Mouse (Mus musculus) right cerebral cortex, adult 18-20 months (tissue): ENCODE results near the gene Nit2.
"Not testable (repeated sequence)": the region's sequence is repeated elsewhere in the genome, so short reads cannot be mapped to it uniquely, and the experiment has no call there.

Source experiments
- DNase-seq: peaks from one replicate; pipeline ENCODE4 v3.0.0; 2022; ENCODE audit warnings: mixed read lengths

Gene Nit2

DNA sequence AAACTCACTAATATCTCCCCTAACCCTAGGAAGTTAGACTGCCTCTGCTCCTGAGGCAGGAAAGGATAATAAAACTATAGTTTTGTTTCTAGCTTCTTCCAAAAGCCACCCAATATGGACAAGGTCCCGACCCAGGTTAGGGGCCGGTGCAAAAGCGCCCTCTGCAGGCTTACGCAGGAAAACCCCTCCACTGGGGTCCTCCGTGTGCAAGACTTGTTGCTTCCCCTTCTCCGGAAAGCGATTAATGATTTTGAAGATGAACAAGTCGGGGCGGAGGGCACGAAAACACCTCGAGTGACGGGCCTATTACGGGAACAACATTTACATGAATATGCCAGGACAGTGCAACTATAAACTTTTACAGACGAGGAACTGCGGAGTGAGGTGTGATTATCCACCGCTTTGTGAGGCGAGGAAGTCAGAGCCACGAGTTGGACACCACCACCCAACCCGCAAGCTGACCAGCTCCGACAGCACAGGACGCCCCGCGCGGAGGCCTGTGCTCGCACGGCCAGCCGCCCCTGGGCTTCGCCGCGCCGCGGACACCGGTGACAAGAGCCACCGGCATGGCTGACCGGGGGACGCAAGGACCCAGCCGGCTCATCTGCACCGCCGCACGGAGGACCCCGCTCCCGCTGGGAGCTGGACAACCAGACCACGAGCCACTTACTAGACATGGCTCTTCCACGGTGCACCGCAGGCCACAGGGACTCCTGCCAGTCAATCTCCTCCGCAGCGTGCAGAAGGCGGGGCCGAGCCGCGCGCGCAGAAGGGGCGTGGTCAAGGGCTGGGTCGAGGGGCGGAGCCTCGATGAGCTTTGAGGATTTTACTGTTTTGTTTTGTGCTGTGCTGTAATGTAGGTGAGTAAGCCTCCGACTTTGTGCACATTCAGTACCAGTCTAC is at the start of gene Nit2:
Nit2 (minus strand) TSS at position 731 of the 903 bp plus-strand sequence.
- peak; percentile 94 for DNase-seq

DNA sequence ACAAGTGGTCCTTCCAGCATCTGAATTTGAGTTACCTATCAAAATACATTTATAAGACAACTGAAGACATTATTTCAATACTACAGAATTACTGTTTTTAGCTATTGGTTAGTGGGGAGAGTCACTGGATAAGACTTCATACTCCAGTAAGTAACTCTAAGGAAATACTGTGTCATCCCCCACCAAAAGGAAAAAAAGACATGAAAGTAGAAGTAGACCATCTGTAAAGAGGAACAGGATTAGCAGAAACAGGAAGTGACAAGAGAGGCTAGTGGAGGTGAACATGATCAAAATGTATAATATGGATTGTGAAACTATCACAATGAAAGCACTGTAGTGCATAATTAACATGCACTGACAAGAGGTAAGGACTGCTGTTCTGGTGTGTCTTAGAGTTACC is 48.8 kb upstream of the Nit2 start:
- no peak for DNase-seq

DNA sequence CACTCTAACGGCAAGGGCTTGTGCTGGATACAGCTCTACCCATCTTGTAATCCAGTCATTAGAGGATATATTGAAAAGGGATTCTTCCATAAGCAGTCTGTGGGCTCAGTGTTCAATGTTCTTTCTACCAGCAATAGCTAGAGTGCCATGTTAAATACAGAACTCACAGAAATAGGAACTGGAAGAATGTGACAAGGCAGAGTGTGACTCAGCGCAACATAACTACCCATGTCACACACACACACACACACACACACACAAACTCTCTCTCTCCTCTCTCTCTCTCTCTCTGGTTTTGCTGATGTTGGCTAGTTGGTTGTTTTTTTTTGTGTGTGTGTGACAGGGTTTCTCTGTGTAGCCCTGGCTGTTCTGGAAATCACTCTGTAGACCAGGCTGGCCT is 43.9 kb upstream of the Nit2 start:
- no peak for DNase-seq

DNA sequence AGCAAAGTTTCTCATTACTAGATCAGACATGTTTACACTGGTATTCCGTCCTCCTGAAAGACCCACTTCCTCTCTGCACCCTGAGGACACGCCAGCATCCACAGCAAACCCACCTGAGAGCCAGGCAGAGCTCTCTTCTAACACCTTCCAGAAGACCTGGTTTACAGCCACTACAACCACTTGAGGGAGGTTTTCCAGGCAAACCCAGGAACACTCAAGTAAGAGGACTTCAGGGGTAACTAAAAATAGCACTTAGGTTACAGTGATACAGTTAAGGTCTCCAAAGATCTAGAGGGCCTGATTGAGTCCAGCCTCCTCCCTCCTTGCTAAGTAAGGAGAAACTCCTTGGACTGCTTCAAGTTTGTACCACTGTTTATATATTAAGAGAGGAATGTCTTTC is 41.2 kb upstream of the Nit2 start:
- no peak for DNase-seq

DNA sequence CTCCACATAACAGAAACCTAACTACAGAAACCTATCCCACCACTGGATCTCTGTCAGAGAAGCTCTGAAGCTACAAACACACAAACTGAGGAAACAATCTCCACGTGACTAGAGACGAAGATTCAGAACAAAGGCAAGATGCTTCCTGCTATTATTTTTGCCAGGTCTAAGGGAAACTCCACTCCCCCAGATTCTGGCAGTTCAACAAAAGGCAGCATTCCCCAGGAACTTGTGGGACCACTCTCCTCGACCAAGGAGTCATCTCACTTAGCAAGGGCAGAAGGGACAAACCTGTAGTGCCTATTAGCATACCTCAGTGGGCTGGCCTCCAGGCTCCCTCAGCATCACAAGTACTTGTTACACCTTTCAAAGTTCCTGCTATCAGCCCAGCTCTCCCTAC is 30.1 kb upstream of the Nit2 start:
- DNase-seq, result no peak

DNA sequence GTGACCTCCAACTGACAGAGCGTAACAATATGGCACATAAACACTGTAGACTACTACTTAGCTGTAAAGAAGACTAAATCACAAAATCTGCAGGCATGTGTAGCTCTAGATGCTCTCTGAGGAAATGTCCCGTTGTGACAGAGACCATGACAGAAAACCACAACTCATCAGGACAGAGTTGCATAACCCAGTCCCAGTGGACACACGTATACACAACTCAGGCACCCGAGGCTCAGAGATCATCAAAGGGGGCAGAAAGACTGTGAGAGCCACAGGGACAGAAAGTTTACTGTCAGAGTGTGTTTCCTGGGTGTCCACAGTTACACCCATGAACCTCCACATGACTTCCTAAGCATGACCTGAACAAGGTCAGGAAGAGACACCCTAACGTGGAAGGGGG is 29.4 kb upstream of the Nit2 start:
- no peak for DNase-seq

DNA sequence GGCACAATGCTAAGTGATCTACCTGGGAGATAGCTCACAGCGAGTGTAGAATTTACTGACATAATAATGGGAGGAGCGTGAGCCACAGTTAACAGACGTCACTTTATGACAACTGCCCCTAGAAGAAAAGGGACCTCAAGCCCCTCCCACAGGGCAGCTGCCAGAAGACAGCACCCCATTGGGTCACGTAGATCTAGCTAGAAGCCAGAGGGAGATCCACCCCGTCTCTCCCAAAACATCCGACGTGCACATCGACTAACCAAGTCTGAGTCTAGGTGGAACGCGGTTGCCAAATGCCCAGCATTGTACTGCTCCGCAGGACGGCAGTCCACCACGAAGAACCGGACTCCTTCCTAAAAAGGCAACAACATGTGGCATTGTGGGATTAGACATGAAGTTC is 24.1 kb upstream of the Nit2 start:
- DNase-seq, result no peak

DNA sequence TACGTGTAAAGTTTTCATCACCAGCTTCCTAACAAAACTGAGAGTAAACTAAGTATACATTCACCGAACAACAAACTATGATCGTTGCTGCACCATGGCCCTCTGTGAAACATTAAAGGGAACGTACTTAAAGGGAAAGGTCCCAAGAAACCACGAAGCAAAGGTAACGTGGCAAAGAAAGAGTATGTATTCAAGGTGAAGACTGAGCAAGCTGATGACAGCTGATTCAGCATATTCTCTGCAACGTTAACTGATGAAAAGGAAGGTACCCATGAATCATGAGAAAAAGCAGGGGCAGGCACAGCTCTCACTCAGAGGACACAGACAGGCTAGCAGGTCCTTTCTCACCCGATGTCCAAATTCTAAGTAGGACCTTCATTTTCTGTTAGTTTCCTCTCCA is 23.2 kb upstream of the Nit2 start:
- DNase-seq, result no peak

DNA sequence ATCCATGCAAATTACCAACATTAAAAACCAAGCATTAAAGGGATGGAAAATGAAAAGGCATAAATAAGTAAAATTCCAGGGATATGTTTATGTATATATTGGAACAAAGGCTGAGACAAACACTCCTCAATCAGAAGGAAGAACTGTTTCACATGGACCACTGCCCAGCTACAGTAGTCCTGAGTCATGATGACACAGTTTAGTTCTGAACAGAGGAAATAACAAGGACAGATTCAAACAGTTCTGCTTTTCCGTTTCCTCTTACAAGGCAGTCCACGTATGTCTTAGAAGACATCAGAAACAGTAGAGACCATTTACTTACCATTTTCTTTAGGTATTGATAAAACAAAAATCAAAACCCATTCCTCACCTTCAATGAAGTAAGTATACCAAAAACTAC is 22.4 kb upstream of the Nit2 start:
- DNase-seq, result no peak

DNA sequence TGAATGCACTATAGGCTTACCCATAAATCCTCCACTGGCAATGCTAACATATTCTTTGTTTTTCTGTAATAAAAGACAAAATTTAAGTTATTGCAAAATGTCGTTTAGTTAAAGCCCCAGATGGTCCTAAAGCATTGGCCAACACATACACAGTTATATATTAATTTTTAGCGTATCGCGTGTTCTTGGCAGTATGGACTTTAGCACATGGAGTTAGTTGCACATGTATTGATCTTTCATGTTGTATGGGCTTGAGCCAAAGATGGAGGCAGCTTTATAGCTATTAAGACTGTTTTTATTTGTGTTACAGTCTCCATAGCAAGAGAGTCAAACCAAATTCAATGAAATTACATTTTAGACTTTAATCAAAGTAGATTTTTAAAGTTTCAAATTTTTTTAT is 19.5 kb upstream of the Nit2 start:
- no peak for DNase-seq

DNA sequence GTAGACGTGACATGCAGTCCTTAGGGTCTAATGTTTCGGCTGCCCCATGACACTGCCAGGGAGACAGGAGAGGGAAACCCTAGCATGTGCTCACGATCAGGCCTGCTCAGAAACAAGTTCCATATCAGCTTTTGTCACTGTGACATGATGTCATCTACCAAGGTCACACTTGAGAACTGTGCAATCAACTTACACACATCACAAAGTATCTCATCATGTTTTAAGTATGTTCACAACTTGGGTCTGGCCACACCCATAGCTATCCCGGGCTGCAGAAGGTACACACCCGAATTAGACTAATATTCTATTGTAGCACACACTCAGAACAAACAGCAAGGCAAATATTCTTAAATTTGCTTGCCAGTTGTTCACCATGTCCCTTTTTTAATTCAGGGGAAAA is 14.9 kb upstream of the Nit2 start:
- no peak for DNase-seq

DNA sequence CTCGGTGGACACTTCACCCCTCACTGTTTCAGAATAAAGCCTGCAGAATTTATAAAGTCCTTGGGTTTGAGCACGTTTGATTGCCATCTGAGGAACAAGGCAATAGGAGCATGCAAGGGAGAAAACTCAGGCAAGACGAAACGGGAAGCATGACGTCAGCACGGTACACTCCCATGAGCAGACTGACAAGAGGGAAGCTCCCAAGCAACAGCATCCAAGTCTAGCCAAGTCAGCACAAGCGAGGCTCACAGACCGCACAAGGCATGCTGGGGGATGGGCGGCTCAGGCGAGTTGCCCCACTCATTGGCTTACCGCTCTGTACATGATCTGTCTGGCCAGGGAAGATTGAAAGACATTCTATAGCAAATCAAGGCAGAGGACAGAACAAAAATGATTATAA is 14.0 kb upstream of the Nit2 start:
- peak; percentile 39 for DNase-seq

DNA sequence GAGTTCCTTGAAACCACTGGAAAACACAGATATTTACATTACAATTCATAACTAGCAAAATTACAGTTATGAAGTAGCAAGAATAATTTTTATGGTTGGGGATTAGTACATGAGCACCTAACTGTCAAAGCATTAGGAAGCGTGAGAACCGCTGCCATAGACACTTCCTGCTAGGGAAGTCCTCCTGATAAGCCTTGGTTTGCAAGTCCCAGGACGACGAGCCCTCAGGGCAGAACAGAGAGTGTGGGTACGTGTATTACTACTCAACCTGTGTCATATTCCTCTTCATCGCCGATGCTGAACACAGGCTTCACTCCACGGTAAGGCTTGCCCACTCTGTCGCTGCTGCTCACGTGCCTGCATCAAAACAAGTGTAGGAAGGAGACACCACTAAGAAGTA is 10.5 kb upstream of the Nit2 start:
- no peak for DNase-seq

DNA sequence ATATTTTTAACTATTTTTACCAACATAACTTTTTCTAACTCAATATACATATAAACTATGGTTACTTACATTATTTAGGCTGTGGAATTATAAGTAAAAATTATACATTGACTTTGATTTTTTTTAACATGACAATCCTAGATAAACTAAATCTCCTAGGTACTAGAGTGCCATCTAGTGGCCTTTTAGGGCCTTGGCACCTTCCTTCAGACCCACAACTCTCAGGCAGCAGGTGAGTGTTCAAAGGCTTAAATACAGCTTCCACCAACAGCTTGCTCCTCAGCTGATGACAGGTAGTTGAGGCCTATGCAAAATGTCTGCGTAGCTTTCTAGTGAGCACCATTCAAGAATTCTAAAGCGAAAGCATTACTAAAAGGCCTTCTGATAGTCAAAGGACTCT is 10.1 kb upstream of the Nit2 start:
- DNase-seq, result peak; percentile 35

DNA sequence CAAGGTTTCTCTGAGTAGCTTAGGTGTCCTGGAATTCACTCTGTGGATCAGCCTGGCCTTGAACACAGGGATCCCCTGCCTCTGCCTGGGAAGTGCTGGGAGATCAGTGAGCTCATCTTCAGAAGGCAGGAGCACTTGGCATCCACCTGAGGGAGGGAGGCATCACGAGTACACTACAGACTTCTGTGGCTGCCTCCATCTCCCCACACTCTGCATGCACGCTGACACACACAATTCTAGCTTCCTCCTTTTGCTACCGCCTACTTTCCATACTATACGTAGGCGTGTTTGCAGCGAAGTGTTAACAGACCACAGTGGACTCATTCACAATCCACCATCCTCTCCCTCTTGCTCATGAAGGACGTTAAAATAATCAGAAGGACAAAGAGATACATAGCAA is 9.1 kb upstream of the Nit2 start:
- DNase-seq, result peak; percentile 83

DNA sequence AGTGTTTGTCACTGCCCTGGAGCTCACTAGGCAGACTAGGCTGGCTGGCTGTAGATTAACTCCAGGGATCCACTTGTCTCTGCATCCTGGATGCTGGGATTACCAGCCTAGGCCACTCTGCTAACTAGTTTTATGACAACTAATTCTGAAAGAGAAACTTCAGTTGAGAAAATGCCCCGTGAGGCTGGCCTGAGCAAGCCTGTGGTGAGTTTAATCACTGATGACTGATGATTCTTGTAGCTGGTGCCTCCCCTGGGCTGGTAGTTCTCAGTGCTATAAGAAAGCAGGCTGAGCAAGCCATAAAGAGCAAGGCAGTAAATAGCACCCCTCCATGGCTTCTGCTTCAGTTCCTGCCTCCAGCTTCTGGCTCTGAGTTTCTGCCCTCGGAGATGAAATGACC is 8.6 kb upstream of the Nit2 start:
- DNase-seq, result no peak

DNA sequence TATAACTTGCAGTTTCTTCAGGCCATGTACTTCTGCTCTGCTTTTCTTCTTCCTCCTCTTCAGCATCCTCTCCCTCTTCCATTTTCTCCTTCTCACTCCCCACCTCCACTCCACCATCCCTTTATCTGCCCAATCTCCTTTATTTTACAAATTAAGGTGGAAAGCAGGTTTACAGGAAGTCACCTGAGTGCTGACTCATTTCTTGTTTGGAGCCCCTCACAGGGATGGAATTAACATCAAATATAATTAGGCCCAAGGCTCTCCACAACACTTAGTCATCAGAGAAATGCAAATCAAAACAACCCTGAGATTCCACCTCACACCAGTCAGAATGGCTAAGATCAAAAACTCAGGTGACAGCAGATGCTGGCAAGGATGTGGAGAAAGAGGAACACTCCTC is 7.3 kb upstream of the Nit2 start:
- DNase-seq, result not testable (repeated sequence)

DNA sequence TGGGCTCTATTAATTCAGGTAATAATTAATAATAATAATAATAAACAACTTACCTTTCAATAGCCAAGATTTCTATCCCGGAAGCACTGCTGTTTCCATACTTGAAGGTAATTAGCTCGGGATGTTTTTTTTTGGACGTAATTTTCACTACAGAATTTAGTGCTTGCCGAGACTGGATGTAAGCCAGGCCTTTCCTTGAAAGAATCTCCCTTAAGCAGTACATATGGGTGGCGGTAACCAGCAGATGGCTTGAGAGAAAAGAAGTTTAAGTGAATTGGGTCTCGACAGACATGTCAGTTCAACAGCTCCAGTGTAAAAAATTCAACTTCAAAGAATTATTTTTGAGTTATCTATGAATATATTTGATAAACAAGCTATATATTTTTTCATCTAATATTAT is 4.4 kb upstream of the Nit2 start:
- no peak for DNase-seq

DNA sequence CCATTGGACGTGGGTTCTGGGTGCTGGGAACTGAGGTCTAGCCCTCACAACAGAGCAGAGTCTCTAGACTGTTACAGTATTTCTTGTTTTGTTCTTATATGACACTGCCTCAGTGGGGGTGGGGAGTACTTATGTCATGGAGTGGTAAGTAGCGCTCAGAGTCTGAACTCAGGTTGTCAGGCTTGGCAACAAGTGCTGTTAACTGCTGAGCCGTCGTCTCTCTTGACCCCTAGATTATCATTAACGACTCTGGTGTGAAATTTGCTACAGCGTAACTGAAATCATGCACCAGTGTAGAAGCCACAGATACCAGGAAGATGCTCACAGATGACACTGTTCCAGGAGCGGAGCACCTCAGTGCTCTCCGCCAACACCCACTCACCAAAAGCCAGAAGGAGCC is 4.0 kb upstream of the Nit2 start:
- no peak for DNase-seq

DNA sequence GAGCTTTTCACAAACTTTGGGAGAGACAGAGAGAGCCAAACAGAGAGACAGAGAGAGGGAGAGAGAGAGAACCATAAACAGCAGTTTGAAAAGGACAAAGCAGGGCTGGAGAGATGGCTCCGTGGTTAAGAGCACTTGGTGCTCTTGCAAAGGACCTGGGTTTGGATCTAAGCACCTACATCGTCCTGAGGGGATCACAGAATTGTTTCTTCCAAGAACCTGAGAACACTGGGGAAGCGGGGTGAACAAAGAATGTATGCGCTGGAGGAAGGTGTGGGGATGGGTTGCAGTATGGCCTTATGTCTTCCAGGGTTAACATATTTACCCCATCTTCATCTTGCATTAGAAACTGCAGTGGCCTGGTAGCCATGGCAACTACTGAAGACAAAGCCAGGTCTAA is 1.1 kb upstream of the Nit2 start:
- no peak for DNase-seq

DNA sequence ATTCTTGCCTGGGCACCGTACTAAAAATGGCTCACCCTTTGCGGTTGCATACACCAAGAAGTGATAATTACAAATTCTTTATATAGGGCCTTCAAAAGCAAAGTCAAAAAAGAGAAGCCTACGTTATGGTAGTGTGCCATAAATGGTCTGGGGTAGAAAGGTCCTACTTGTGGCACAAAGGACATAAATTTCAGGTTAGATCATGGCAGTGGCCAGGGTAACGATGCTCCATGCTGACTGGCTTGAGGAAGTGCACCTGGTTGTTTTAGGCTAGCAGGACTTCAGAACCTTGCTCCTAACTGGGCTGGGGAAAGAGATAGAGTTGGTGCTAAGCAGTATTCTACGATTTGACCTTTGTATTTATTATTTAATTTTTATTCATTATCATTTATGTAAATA is 372 bp upstream of the Nit2 start:
- no peak for DNase-seq

DNA sequence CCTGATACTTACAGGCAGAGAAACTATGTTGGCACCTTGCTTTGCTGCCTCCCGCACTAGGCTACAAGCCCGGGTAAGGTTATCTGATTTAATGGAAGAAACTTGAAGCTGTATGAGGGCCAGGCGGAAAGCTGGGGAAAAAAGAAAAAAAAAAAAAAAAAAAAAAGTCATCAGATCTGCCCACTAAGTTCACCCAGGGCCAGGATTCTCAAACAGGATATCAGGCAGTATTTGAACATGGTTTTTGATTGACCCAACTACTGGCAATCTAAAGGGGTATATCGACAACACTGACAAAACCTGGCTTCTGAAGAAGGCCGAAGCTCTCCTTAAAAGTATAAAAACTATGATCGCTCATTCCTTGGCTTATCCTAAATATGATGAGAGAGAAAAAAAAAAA is 1.1 kb downstream of the Nit2 start:
- DNase-seq, result no peak

DNA sequence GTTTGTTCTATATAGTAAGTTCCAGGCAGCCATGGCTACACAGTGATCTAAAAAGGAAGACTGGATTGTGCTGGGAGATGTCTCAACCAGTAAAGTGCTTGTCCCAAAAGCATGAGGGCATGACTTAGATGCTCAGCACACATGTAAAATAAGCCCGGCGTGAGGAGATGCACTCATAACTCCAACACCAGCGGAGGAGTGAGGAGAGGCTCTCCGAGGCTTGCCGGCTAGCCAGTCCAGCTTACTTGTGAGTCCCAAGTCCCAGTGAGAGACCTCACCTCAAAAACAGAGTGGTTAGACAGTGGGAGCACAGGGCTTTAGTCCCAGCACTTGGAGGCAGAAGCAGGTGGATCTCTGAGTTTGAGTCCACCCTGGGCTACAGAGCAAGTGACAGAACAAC is 2.0 kb downstream of the Nit2 start:
- no peak for DNase-seq

DNA sequence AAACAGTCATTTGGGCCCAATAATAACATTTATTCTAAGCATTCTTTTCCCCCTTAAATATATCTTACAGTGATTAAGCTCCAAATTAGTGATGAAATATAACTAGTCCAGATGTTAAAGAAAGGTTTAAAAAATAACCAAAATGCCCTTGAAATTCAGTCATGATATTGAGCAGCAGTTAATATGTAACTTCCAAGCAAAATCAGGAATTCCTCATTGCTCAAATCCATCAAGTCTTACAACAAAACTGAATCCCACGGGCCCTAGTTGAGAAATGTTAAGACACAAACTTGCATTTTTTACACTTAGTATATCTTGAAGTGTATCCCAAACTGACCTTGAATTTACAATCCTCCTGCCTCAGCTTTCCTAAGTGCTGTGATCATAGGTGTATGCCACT is 3.4 kb downstream of the Nit2 start:
- DNase-seq, result no peak

DNA sequence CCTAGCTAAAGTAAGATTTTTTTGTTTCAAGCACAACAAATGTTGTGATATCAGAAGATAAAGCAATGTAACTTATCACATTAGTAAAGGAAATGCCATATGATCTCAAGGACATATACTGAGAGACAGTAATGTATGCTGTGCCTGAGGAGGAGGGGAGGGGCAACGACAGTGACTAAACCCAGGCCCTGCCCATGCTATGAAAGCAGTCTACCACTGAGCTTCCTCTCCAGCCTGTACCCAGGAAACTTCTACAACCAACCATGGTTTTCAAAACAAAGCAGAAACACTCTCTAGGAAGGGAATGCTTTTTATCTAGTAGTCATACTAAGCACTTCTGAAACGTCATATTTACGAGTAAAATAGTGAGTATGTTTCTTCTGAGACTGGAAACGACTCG is 4.3 kb downstream of the Nit2 start:
- DNase-seq, result no peak
